Mouse (Mus musculus) heart, embryonic 13.5 days (tissue): Measurements from ENCODE around the gene Kcnj6. TPM values are rescaled to one million over a fixed set of nuclear protein-coding genes. Genes with fewer than 3 reads are reported as not detected.

Source experiments
- ATAC-seq: fragments of 200-750 bp; cut with Nextera tagmentation; 2 replicates; pipeline ENCODE4 v1.8.0; 2017; ENCODE audit warnings: moderate TSS enrichment; ENCODE audit not compliant: insufficient number of reproducible peaks, low FRiP score, low TSS enrichment; ENCODE audit errors: extremely low read depth
- H3K27ac ChIP-seq: fragments of 300-500 bp; sonication (generic); replicated peaks from 2 replicates; pipeline ENCODE4 v1.5.1; 2015; ENCODE audit warnings: moderate library complexity, mild to moderate bottlenecking, inconsistent platforms
- H3K27me3 ChIP-seq: fragments of 300-500 bp; sonication (generic); replicated peaks from 2 replicates; pipeline ENCODE4 v1.6.1; 2015; ENCODE audit warnings: mild to moderate bottlenecking, inconsistent platforms
- H3K36me3 ChIP-seq: fragments of 300-500 bp; sonication (generic); 2 replicates; pipeline ENCODE4 v1.6.1; 2015; ENCODE audit warnings: mild to moderate bottlenecking, inconsistent platforms
- H3K4me1 ChIP-seq: fragments of 300-500 bp; sonication (generic); 2 replicates; pipeline ENCODE4 v1.6.1; 2015; ENCODE audit warnings: inconsistent platforms
- H3K4me2 ChIP-seq: fragments of 300-500 bp; sonication (generic); 2 replicates; pipeline ENCODE4 v1.6.1; 2015; ENCODE audit warnings: inconsistent platforms, mild to moderate bottlenecking, moderate library complexity
- H3K4me3 ChIP-seq: fragments of 300-500 bp; sonication (generic); 2 replicates; pipeline ENCODE4 v1.5.1; 2015; ENCODE audit warnings: moderate library complexity, mild to moderate bottlenecking, inconsistent platforms
- H3K9ac ChIP-seq: fragments of 300-500 bp; sonication (generic); 2 replicates; pipeline ENCODE4 v1.6.1; 2015; ENCODE audit warnings: inconsistent platforms, mild to moderate bottlenecking, moderate library complexity
- H3K9me3 ChIP-seq: fragments of 300-500 bp; sonication (generic); 2 replicates; pipeline ENCODE4 v1.6.1; 2016; ENCODE audit warnings: inconsistent platforms
- WGBS: fragments of 180-500 bp; shearing (Covaris S2); methylation state at CpG from one replicate; pipeline ENCODE4 v1.1.7; 2015; ENCODE audit warnings: mixed read lengths; 5-methylcytosine and 5-hydroxymethylcytosine counted together
- microRNA-seq: library from miRNA; unstranded; fragments of <30 nt; microRNA quantifications from one replicate; pipeline ENCODE4, GENCODE M21; 2016
- polyA plus RNA-seq: library from polyadenylated mRNA; unstranded; fragments of >200 nt; fragmentation: Nextera tagmentation; extraction: Ambion mirVana; gene quantifications from 2 replicates; pipeline ENCODE4 v1.2.1, GENCODE M21; 2015

Kcnj6 gene
- polyA plus RNA-seq, 1 experiment from 2014 or later: 0.05 TPM

GRCm38 (mm10) chr16:94718919-94719318, 278.6 kb downstream of the Kcnj6 start:
- Histone ChIP-seq H3K4me2 (no peak overlapping the region), H3K27me3 (no peaks in the 10 kb centered on the region), H3K36me3 (no peaks in the 10 kb centered on the region; the same call in 1 of the 2 replicates), H3K9ac (peak overlapping the region; percentile 63), H3K9me3 (peaks cover 8% of the 10 kb centered on the region; the same call in 1 of the 2 replicates), H3K27ac (peak overlapping the region; percentile 73), H3K4me1 (peaks cover 44% of the 10 kb centered on the region), H3K4me3 (no peak overlapping the region)
- WGBS: 42% methylated on average over 4 of the region's 4 CpGs
- ATAC-seq: no peak

DNA sequence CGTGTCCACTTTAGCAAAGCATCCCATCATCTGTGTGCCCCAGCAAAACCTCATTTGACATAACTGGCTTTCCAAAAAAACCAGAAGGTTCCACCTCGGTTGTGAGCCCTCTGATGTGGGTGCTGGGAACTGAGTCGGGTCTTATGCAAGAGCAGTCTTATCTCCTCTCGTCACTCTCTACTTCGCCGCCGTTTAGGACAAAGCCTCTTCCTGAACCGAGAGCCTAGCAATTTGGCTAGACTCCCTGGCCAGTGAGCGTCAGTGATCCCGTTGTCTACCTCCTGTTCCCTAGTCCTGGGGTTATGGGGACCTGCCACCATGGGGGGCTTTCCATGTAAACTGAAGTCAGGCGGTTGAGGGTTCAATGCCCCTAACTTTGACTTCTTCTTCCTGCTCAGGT, 280.4 kb downstream of the Kcnj6 start:
- Histone ChIP-seq H3K4me2 (no peak overlapping the region), H3K9me3 (peaks cover 8% of the 10 kb centered on the region; the same call in 1 of the 2 replicates), H3K27ac (no peak overlapping the region), H3K4me3 (no peak overlapping the region), H3K4me1 (peaks cover 40% of the 10 kb centered on the region), H3K27me3 (no peaks in the 10 kb centered on the region), H3K9ac (no peak overlapping the region), H3K36me3 (no peaks in the 10 kb centered on the region; the same call in 1 of the 2 replicates)
- no peak for ATAC-seq
- 86% methylated on average over 11 of the region's 11 CpGs for WGBS

DNA sequence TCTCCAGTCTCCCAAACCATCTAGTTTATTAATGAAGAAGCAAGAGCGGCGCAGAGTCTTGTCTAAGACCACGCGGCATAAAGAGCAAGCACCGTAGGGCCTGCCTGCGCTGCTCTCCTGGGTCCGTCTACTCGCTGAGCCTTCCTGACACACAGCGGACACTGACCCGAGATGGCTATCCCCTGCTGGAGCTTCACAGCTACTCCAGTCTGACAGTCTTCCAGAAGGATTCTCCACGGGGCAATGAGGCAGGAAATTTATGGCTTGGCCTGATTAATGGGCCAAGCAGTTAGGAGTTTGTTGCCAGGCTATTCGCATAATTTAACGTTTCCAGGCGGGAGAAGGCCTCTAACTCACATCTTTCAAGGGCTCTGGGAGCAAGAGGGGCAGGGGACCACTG, 283.0 kb downstream of the Kcnj6 start:
- H3K36me3 ChIP-seq: no peaks in the 10 kb centered on the region; the same call in 1 of the 2 replicates
- H3K27ac ChIP-seq: no peak overlapping the region
- H3K4me2 ChIP-seq: no peak overlapping the region
- H3K27me3 ChIP-seq: no peaks in the 10 kb centered on the region
- H3K4me1 ChIP-seq: peaks cover 22% of the 10 kb centered on the region
- peaks cover 8% of the 10 kb centered on the region; the same call in 1 of the 2 replicates for H3K9me3 ChIP-seq
- H3K4me3 ChIP-seq: no peak overlapping the region
- WGBS: 64% methylated on average over 14 of the region's 14 CpGs
- H3K9ac ChIP-seq: no peak overlapping the region
- ATAC-seq: no peak

DNA sequence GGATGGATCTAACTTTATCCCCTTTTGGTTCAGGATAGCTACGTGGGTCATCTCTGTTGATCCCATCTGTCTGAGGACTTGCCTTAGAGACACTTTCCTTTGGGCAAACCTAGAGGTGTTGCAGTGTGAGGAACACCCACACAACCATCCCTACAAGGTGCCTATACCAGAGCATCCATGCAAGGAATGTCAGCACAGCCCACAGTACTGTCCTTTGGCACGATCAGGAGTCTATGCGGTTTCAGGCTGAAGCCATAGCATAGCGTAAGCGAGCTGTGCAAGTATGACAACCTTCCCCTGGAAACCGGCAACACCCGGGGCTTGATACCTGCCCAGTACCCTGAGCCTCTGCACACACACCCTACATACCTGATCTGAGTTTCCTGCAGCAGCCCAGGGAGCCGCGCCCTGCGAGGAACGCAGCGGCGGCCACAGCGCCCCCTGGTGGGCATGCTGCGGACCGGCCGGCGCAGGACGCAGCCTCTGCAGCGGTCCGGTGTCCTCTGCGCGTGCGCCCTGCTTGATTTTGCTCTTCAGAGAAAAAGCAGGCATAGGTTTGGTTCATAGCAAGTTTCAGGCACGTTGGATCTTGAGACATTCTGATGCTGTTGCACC, 283.9 kb downstream of the Kcnj6 start:
- H3K4me3 ChIP-seq: peak overlapping the region; percentile 47
- H3K9ac ChIP-seq: peak overlapping the region; percentile 67
- 10% methylated on average over 25 of the region's 25 CpGs for whole genome bisulfite sequencing
- H3K27ac ChIP-seq: no peak overlapping the region
- peaks cover 13% of the 10 kb centered on the region for H3K4me1 ChIP-seq
- peak overlapping the region; percentile 68 for H3K4me2 ChIP-seq
- H3K36me3 ChIP-seq: no peaks in the 10 kb centered on the region; the same call in 1 of the 2 replicates
- peak; percentile 22; the same call in 1 of the 2 replicates for ATAC-seq
- H3K27me3 ChIP-seq: no peaks in the 10 kb centered on the region
- H3K9me3 ChIP-seq: peaks cover 8% of the 10 kb centered on the region; the same call in 1 of the 2 replicates

DNA sequence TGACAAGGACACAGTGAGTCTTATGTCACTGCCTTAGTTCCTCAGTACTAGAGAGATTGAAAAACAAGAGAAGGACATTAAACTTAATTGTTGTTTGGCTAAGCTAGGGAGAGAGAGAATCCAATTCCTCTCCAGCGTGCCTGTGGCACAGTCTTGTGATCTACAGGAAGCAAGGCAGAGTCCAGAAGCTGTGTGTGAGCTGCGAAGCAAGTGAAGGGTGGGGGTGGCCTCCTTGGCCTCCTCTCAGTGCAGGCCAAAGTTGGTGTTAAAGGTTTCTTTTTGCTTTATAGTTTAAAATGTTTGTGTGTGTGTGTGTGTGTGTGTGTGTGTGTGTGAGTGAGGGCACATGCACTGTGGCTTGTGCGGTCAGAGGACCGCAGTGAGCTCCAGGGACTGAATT, 295.5 kb downstream of the Kcnj6 start:
- no peak for ATAC-seq
- no peaks in the 10 kb centered on the region for H3K4me1 ChIP-seq
- no peaks in the 10 kb centered on the region for H3K36me3 ChIP-seq
- H3K9me3 ChIP-seq: no peaks in the 10 kb centered on the region
- no peak overlapping the region for H3K27ac ChIP-seq
- H3K9ac ChIP-seq: no peak overlapping the region
- WGBS: 82% methylated on average over 4 of the region's 4 CpGs
- no peaks in the 10 kb centered on the region for H3K27me3 ChIP-seq
- H3K4me2 ChIP-seq: no peak overlapping the region
- H3K4me3 ChIP-seq: no peak overlapping the region

GRCm38 (mm10) chr16:94701141-94701540, 296.4 kb downstream of the Kcnj6 start:
- H3K4me2 ChIP-seq: no peak overlapping the region
- WGBS: 75% methylated on average over 4 of the region's 4 CpGs
- H3K9me3 ChIP-seq: no peaks in the 10 kb centered on the region
- peaks cover 2% of the 10 kb centered on the region; the same call in 1 of the 2 replicates for H3K36me3 ChIP-seq
- no peak overlapping the region for H3K27ac ChIP-seq
- no peak overlapping the region for H3K9ac ChIP-seq
- ATAC-seq: no peak
- no peaks in the 10 kb centered on the region for H3K4me1 ChIP-seq
- no peaks in the 10 kb centered on the region for H3K27me3 ChIP-seq
- H3K4me3 ChIP-seq: no peak overlapping the region

Small RNA genes within 50 kb of the gene (microRNA-seq; reads per million reads assigned to microRNA genes)
- gene Gm22745: not detected
